Mouse (Mus musculus): ENCODE measurements around the gene Klhl36. TPM values are rescaled to one million over a fixed set of nuclear protein-coding genes. Genes with fewer than 3 reads are reported as not detected.

Gene Klhl36
- polyA plus RNA-seq (2012; rRNA removed): 16.2 and 17.6 TPM in 2 replicates

DNA sequence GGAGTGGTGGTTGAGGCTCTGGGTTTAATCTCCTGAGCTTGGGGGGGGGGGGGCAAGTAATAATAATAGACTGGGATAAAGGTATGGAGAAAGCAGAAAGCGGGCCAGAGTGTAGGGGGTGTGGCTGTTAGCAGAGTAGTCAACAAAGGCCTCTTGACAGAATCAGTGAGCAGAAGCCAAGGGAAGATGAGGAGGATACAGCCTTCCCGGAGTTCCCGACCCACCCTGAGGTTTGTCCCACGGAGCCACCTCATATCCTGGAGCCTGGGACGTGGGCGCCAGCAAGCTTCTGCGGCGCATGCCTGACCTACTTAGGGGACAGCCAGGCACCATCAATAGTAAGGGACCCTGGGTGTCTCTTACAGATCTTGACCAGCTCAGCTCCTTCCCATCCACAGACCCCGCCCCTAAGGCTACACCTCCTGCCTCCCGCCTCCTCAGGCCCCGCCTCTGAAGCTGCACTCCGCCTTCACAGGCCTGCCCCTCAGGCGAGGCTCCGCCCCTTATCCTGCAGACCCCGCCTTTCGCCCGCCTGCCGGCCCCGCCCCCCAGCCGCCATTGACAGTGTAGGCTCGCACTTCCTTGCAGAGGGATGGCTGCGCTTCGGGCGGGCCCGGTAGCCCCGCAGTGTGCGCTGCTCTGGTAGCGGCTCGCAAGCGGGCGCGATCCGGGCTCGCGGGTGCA lies at the start of gene Klhl36:
Gene Klhl36, plus strand, starts transcription at position 561 of the 684 bp plus-strand sequence.
- DNase-seq (ENCODE audit: low read depth): peak; percentile 97
- TF ChIP-seq POLR2A (IDR thresholded peaks at IDR 0.05; ENCODE audit: borderline replicate concordance, extremely low read depth, insufficient read depth, insufficient read length, poor library complexity, severe bottlenecking): peak; percentile 56
- no peak for TF ChIP-seq CTCF (IDR thresholded peaks at IDR 0.05; ENCODE audit: borderline replicate concordance, extremely low read depth, insufficient read depth, insufficient read length)

DNA sequence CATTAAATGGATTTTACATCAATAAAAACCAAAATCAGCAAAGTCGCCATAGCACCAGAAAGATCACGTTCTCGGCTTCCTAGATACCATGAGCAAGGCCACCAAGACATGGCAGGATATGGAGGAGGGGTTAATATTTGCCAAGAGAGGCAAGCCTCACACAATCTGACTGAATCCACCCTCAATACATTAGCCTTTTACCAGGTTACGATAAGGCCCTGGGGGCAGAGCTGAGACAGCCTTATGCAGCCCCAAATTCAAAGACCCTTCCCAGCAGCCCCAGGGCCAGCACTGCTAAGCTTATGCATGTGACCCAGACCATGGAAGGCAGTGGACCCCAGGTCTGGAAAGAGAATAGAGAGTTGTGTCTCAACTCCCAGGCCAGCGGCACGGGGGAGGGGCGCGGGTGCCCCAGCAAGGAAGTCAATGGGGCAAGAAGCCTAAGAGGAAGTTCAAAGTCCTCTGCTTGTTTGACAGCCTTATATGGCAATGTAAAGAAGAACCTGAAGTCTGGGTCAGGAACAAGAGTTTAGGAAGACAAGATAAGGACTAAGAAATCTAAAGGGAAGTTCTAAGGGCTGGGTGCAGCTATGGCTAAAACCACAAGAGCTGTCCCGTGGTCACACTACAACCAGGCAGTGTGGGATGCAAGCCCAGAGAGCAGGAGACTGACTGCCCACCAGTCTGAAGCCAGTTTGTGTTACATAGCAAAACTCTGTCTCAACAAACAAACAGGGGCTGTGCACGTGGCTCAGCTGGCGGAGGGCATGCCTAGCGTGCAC lies 49.2 kb upstream of the Klhl36 start:
- no peak for DNase-seq (ENCODE audit: low read depth)
- TF ChIP-seq CTCF (IDR thresholded peaks at IDR 0.05; ENCODE audit: borderline replicate concordance, extremely low read depth, insufficient read depth, insufficient read length) (no peak), POLR2A (IDR thresholded peaks at IDR 0.05; ENCODE audit: borderline replicate concordance, extremely low read depth, insufficient read depth, insufficient read length, poor library complexity, severe bottlenecking) (no peak)

DNA sequence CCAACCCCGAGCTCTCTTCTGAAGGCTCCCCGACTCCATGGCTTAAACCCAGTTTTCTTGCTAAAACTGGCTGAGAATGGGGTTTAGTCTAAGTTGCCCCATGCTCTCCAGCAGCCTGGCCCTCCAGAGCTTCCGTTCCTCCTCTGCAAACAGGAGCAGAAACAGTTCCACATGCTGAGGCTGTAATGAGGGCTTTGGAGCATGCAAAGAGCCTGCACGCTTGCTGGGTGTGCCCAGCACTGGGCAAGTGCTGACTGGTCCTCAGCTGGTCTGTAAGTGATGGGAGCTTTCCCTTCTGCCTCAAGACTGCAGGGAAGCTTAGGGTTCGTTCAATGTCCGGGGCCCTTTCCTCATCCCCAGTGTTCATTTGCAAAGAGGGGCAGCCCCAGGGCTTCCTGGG lies 45.8 kb upstream of the Klhl36 start:
- TF ChIP-seq POLR2A (IDR thresholded peaks at IDR 0.05; ENCODE audit: borderline replicate concordance, extremely low read depth, insufficient read depth, insufficient read length, poor library complexity, severe bottlenecking) (no peak), CTCF (IDR thresholded peaks at IDR 0.05; ENCODE audit: borderline replicate concordance, extremely low read depth, insufficient read depth, insufficient read length) (no peak)
- DNase-seq (ENCODE audit: low read depth): no peak

DNA sequence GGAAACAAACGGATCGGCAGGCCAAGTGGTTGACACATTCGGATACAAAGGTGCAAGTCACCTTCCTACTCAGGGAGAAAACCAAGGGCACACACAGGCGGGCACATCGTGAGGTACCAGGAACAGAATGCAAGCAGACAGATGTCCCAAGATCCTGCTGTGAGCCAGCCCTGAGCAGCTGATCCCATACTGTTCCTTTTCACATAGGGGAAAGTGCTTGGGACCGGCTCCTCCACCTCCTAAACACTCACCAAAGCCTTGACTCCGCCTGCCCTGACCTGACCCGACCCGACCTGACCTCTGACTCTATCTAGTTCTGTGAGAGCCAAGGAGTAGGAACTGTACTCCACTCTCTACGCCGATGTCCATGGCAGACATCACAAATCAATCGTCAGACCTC lies 44.6 kb upstream of the Klhl36 start:
- TF ChIP-seq CTCF (IDR thresholded peaks at IDR 0.05; ENCODE audit: borderline replicate concordance, extremely low read depth, insufficient read depth, insufficient read length) (no peak), POLR2A (IDR thresholded peaks at IDR 0.05; ENCODE audit: borderline replicate concordance, extremely low read depth, insufficient read depth, insufficient read length, poor library complexity, severe bottlenecking) (no peak)
- DNase-seq (ENCODE audit: low read depth): no peak

DNA sequence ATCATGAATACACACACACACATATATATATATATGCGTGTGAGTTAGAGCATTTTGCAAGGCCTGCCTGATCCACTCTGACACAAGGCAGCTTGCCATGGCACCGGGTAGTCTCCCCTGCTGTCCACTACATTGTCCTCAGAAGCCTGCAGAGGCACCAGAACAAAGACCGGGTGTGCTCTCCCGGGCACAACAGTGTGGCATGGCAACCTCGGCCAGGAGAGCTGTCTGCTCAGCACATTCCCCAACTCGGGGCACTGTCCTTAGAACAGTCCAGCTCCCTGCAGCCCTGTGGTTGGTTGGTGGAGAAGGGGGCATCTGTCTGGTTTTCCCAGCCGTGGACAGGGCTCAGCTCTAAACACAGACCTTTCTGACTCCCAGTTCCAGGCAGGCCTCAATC lies 42.8 kb upstream of the Klhl36 start:
- no peak for TF ChIP-seq CTCF (IDR thresholded peaks at IDR 0.05; ENCODE audit: borderline replicate concordance, extremely low read depth, insufficient read depth, insufficient read length)

DNA sequence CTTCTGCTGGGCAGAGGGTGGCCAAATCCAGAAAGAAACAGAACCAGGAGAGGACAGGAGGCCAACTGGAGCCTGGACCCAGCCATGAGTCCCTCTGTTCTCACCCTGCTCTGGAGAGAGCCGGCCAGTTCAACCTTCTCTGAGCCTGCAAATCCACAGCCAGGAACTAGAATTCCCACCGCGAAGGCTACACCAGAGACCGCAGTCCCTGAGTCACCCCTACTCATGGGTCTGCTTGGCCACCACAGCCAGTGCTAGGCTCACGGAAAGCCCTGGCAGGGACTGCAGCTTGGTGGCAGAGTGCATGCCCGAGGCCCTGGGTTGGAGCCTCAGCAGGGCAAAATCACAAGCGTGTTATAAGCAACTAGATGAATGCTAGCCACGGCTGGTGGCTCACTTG lies 42.1 kb upstream of the Klhl36 start:
- TF ChIP-seq CTCF (IDR thresholded peaks at IDR 0.05; ENCODE audit: borderline replicate concordance, extremely low read depth, insufficient read depth, insufficient read length) (no peak), POLR2A (IDR thresholded peaks at IDR 0.05; ENCODE audit: borderline replicate concordance, extremely low read depth, insufficient read depth, insufficient read length, poor library complexity, severe bottlenecking) (no peak)
- no peak for DNase-seq (ENCODE audit: low read depth)

More for the DNA sequence above, 42.8 kb upstream of the Klhl36 start:
- DNase-seq (ENCODE audit: low read depth): no peak

DNA sequence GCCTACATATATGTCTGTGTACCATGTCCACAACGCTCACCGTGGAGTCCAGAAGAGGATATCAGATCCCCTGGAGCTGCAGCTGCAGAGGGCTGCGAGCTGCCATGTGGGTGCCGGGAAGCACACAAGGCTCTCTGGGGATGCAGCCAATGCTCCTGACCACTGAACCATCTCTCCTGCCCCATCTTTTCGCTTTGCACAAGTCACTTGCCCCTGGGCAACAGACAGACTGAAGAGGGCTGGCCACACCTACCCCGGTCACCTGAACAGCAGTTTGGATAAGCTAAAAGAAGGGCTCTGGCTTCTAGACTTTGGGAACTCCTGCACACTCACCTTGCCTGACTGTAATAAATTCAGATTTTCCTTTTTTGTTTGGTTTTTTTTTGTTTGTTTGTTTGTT lies 40.4 kb upstream of the Klhl36 start:
- DNase-seq (ENCODE audit: low read depth): no peak
- no peak for TF ChIP-seq POLR2A (IDR thresholded peaks at IDR 0.05; ENCODE audit: borderline replicate concordance, extremely low read depth, insufficient read depth, insufficient read length, poor library complexity, severe bottlenecking)
- TF ChIP-seq CTCF (IDR thresholded peaks at IDR 0.05; ENCODE audit: borderline replicate concordance, extremely low read depth, insufficient read depth, insufficient read length): no peak

DNA sequence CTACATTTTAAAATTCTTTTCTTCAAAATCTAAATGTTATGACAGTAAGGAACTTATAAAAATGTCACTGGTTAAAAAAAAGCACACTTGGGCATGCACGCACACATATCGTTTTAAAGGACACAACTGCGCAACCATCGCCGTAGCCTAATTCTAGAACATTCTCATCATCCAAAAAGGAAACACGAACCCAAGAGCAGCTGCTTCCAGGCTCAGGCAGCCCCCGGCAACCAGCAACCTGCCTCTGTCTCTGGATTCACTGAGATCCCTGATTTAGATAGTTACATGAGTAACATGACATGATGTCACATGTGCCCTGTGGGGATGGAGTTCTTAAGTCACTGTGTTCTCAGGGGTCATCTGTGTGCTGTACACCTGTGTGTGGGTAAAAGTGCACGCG lies 38.8 kb upstream of the Klhl36 start:
- no peak for DNase-seq (ENCODE audit: low read depth)
- TF ChIP-seq POLR2A (IDR thresholded peaks at IDR 0.05; ENCODE audit: borderline replicate concordance, extremely low read depth, insufficient read depth, insufficient read length, poor library complexity, severe bottlenecking) (no peak), CTCF (IDR thresholded peaks at IDR 0.05; ENCODE audit: borderline replicate concordance, extremely low read depth, insufficient read depth, insufficient read length) (no peak)

DNA sequence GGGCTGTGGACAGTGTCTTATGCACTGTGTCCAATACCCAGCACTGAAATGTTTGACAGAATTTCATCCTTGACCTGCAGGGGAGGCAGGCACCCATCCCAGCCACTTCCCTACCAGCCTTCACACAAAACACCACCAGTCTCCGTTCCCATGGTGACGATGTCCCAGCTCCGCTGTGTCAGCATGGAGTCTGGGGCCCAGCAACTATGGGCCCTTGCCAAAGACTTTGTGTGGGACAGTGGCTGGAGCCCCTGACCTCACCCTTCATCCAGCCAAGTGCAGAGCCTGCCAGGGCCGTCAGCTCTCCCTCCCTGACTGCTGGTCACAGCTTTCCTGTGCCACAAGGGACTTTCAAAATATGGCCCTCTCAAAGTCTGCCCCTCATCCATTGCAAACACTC lies 38.0 kb upstream of the Klhl36 start:
- DNase-seq (ENCODE audit: low read depth): peak; percentile 56

DNA sequence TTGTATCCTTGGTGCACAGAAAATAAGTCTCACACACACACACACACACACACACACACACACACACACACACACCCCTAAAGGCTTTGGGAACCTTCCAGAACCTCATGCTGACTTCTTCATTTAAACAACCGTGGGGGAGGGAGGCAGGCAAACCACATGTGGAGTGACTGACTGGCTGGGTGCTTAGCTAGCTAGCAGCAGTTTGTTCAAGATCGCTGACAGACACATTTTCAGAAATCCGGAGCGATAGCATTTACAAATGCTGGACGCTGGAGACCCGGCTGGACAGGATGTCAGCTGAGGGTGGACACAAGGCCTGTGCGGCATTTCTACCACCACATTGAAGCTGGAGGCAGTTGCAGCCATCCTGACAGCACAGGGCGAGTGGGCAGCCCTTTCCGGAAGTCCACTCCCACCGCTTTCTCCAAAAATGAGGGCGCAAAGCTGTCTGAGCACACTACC lies 37.2 kb upstream of the Klhl36 start:
- TF ChIP-seq POLR2A (IDR thresholded peaks at IDR 0.05; ENCODE audit: borderline replicate concordance, extremely low read depth, insufficient read depth, insufficient read length, poor library complexity, severe bottlenecking): no peak
- TF ChIP-seq CTCF (IDR thresholded peaks at IDR 0.05; ENCODE audit: borderline replicate concordance, extremely low read depth, insufficient read depth, insufficient read length): no peak
- peak; percentile 33 for DNase-seq (ENCODE audit: low read depth)

More for the DNA sequence above, 38.0 kb upstream of the Klhl36 start:
- no peak for TF ChIP-seq POLR2A (IDR thresholded peaks at IDR 0.05; ENCODE audit: borderline replicate concordance, extremely low read depth, insufficient read depth, insufficient read length, poor library complexity, severe bottlenecking)
- TF ChIP-seq CTCF (IDR thresholded peaks at IDR 0.05; ENCODE audit: borderline replicate concordance, extremely low read depth, insufficient read depth, insufficient read length): no peak

DNA sequence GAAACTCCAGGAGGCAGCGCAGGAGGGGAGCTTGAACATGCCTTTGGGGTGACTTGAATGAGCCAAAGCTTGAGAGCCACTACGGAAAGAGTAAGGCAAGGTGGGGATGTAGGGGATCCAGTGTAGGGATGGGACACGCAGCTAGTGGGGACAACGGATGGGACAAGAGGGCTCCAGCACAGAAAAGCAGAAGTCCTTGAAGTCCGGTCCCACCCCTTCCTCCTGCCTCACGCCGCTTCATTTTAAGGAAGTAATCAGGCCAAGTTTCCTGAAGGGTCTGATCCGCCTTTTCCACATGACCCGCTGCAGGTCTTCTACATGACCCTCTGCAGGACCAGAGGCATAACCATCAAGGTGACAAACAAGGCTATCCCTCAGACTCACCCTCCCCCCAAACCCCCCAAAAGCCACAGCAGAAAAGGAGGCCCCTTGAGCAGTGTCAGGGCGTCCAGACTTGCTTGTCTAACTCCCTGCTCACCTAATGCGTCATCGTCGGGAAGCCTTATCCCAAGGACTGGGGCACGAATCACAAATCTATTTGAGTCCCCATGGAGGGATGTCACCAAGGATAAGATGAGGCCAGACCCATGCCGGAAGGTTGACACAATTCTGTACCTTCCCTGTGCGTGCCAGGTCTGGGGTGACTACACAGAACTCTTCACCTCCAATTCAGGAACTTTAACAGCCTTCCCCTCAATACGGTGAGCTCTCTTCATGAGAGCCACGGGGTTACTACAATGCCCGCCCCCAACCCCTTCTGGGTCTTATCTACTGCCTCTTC lies 35.9 kb upstream of the Klhl36 start:
- no peak for TF ChIP-seq POLR2A (IDR thresholded peaks at IDR 0.05; ENCODE audit: borderline replicate concordance, extremely low read depth, insufficient read depth, insufficient read length, poor library complexity, severe bottlenecking)
- no peak for TF ChIP-seq CTCF (IDR thresholded peaks at IDR 0.05; ENCODE audit: borderline replicate concordance, extremely low read depth, insufficient read depth, insufficient read length)
- no peak for DNase-seq (ENCODE audit: low read depth)

All from brain, embryonic 14.5 days (tissue).